Mouse (Mus musculus) cerebellum, postnatal 4 days (tissue): ENCODE results near the gene Gpr153.

Experiments
- DNase-seq, 2 experiments: peaks; one replicate each; pipeline ENCODE4 v3.0.0; 2022; ENCODE audit warnings: low spot score in 2 of 2, mixed read lengths in 1 of 2

Gene Gpr153

GRCm38 (mm10) chr4:152264867-152265568, 9.0 kb upstream of the Gpr153 start:
- no peak for DNase-seq

GRCm38 (mm10) chr4:152265791-152266190, 8.2 kb upstream of the Gpr153 start:
- no peak for DNase-seq

- no peak for DNase-seq
These were observed 7.7 kb upstream of the Gpr153 start for GRCm38 (mm10) chr4:152266236-152266895.

GRCm38 (mm10) chr4:152267748-152268369, 6.2 kb upstream of the Gpr153 start:
- DNase-seq: no peak

- no peak for DNase-seq
These were observed 4.1 kb upstream of the Gpr153 start for GRCm38 (mm10) chr4:152269967-152270366.

GRCm38 (mm10) chr4:152270599-152270998, 3.4 kb upstream of the Gpr153 start:
- no peak for DNase-seq

GRCm38 (mm10) chr4:152271334-152271733, 2.7 kb upstream of the Gpr153 start:
- no peak for DNase-seq

- DNase-seq: no peak
These were observed 2.0 kb upstream of the Gpr153 start for GRCm38 (mm10) chr4:152272006-152272405.

- peak in 1 of 2 experiments; percentile 35 for DNase-seq
These were observed 1.5 kb upstream of the Gpr153 start for GRCm38 (mm10) chr4:152272449-152273049.

GRCm38 (mm10) chr4:152273191-152273590, 841 bp upstream of the Gpr153 start:
- no peak for DNase-seq

- no peak for DNase-seq
These were observed 674 bp downstream of the Gpr153 start for GRCm38 (mm10) chr4:152274681-152275131.

- peak in 1 of 2 experiments; percentile 77 for DNase-seq
These were observed 2.6 kb downstream of the Gpr153 start for GRCm38 (mm10) chr4:152276389-152277347.

- no peak for DNase-seq
These were observed 3.9 kb downstream of the Gpr153 start for GRCm38 (mm10) chr4:152277916-152278315.

GRCm38 (mm10) chr4:152278986-152279385, 5.0 kb downstream of the Gpr153 start:
- DNase-seq: peak in 1 of 2 experiments; percentile 75

- DNase-seq: no peak
These were observed 7.6 kb downstream of the Gpr153 start for GRCm38 (mm10) chr4:152281601-152282000.

- no peak for DNase-seq
These were observed 8.7 kb downstream of the Gpr153 start for GRCm38 (mm10) chr4:152282721-152283120.

- DNase-seq: peak; percentile 81 to 87
These were observed 9.3 kb downstream of the Gpr153 start for GRCm38 (mm10) chr4:152283186-152283950.

- DNase-seq: peak in 1 of 2 experiments; percentile 66
These were observed 11.5 kb downstream of the Gpr153 start for GRCm38 (mm10) chr4:152285505-152285904.

- DNase-seq: no peak
These were observed 12.2 kb downstream of the Gpr153 start for GRCm38 (mm10) chr4:152286183-152286582.

GRCm38 (mm10) chr4:152286887-152287286, 12.9 kb downstream of the Gpr153 start:
- DNase-seq: no peak
